Mouse (Mus musculus): ENCODE measurements at regions not wholly inside any gene's neighbourhood (a gene's known extent, or its start where the extent isn't known, plus 50 kb on each side); places are given as distances from the start of the nearest gene placed in this dataset.

DNA sequence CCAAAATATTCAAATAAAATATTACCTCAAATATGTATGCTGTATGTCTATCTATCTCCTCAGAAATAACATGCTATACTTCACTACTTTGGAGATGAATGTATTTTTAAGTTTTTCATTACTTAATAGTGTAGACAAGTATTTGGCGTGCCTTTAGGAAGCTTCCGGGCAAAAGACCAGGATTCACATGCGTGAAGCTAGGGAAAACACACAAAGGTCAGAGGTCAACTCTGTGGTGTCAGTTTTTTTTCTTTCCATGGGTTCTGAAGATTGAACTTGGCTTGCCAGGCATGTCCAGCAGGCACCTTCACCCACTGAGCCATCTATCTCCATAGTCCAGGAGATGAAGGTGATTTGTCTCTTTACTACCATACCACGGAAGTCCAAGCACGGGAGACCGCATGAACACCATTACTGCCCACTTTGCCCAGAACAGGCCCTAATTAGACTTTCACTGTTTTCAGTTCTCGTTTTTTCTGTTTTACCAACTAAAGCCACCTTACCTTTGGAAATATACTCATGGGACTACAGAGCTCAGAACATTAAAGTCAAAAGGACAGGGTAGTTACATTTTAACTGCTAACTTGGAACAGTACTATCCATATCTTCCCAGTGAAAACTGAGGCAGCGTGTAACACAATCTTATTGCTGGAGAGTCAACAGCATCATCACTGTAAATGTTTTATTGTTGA is 76.9 kb upstream of the Ak4 start:
- no peak overlapping the region for H3K4me3 ChIP-seq (replicated peaks)
- TF ChIP-seq GATA1 (IDR thresholded peaks at IDR 0.05; ENCODE audit: borderline replicate concordance, low read length) (no peak), FLI1 (IDR thresholded peaks at IDR 0.05; ENCODE audit: low read length) (no peak)
- H3K27me3 ChIP-seq (replicated peaks), result peaks cover 1% of the 10 kb centered on the region
- no peaks in the 10 kb centered on the region for H3K9me3 ChIP-seq
- H3K4me1 ChIP-seq, result no peaks in the 10 kb centered on the region
- peaks cover 29% of the 10 kb centered on the region for H3K36me3 ChIP-seq (replicated peaks; ENCODE audit: low read length)

DNA sequence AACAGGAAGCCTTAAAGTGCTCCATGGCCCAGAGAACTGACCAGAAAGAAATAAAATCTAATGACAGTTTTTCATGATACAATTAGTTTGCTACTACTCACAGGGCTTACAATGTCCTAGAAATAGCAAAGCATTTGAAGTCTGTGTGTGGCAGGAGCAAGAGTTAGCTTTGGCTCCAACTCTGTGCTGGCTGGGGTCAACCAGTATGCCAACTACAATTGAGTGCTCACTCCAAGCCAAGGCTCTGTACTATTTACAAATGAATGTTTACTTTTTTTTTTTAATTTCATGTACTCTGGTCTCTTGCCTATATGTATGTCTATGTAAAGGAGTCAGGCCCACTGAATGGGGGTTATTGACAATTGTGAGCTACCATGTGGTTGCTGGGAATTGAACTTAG is 75.7 kb upstream of the Jak1 start:
- no peak overlapping the region for H3K4me3 ChIP-seq (replicated peaks)
- no peaks in the 10 kb centered on the region for H3K4me1 ChIP-seq
- peaks cover 7% of the 10 kb centered on the region for H3K27me3 ChIP-seq (replicated peaks)
- TF ChIP-seq GATA1 (IDR thresholded peaks at IDR 0.05; ENCODE audit: borderline replicate concordance, low read length), result no peak
- TF ChIP-seq FLI1 (IDR thresholded peaks at IDR 0.05; ENCODE audit: low read length), result no peak
- H3K9me3 ChIP-seq, result no peaks in the 10 kb centered on the region
- H3K36me3 ChIP-seq (replicated peaks; ENCODE audit: low read length), result peaks cover 16% of the 10 kb centered on the region

DNA sequence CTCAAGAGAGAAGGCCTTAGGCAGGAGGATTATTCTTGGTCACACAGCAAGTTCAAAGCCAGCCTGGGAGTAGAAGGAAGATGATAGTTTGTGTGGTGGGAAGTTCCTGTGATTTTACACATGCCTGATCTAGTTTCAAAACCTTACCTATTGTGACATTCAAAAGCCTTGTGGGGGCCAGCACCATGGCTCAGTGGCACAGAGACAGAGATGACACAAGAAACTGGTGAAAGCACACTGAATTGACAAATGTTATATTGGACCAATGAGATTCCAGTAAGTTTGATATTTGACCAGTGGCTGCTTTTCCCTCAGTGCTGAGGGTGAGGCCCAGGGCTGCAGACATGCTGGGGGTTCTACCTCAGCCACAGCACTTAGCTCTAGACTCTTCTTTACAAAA is 73.1 kb upstream of the Jak1 start:
- H3K36me3 ChIP-seq (replicated peaks; ENCODE audit: low read length), result no peaks in the 10 kb centered on the region
- no peaks in the 10 kb centered on the region for H3K4me1 ChIP-seq
- no peaks in the 10 kb centered on the region for H3K9me3 ChIP-seq
- no peak overlapping the region for H3K4me3 ChIP-seq (replicated peaks)
- TF ChIP-seq GATA1 (IDR thresholded peaks at IDR 0.05; ENCODE audit: borderline replicate concordance, low read length), result no peak
- TF ChIP-seq FLI1 (IDR thresholded peaks at IDR 0.05; ENCODE audit: low read length), result no peak
- H3K27me3 ChIP-seq (replicated peaks), result peaks cover 7% of the 10 kb centered on the region

DNA sequence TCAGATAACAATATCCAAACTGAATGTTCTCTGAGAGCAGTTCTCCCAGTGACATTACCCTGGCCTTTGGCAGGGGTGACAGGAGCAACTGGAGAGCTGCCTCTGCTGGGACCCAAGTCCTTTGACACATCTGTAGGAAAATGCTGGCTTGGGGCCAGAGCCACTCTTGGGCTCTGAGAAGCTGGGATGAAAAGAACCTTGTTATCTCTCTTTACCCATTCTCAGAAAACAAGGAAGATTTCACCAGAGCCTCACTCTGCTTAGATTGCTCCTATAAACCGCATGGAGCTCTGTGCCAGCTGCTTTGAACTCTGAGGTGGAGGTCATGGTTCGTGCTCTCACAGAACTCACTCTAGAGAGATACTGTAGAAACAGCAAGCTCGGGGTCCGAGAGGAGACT is 71.7 kb upstream of the Jak1 start:
- no peak for TF ChIP-seq GATA1 (IDR thresholded peaks at IDR 0.05; ENCODE audit: borderline replicate concordance, low read length)
- no peak for TF ChIP-seq FLI1 (IDR thresholded peaks at IDR 0.05; ENCODE audit: low read length)

DNA sequence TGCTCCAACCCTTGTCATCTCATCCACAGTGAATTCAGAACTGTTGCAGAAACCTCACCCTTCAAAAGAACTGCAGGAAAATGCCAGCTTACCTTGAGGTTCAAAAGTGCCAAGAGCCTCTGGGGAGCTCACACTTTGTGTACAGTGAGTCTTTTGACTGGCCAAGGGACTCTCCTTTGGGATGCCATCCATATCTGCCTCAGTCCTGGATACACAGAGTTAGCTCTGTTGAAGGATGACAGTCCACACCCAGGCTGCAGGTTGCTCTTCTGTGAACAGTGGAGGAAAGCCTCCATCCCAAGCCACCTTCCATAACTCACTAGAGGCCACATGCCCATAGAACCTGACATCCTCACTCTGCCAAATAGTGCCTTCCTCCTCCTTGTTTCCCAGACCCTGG is 71.3 kb upstream of the Jak1 start:
- no peaks in the 10 kb centered on the region for H3K36me3 ChIP-seq (replicated peaks; ENCODE audit: low read length)
- no peak for TF ChIP-seq GATA1 (IDR thresholded peaks at IDR 0.05; ENCODE audit: borderline replicate concordance, low read length)

More for the DNA sequence above, 71.7 kb upstream of the Jak1 start:
- Histone ChIP-seq H3K36me3 (replicated peaks; ENCODE audit: low read length) (no peaks in the 10 kb centered on the region), H3K4me3 (replicated peaks) (no peak overlapping the region), H3K4me1 (no peaks in the 10 kb centered on the region), H3K27me3 (replicated peaks) (peaks cover 7% of the 10 kb centered on the region), H3K9me3 (no peaks in the 10 kb centered on the region)

DNA sequence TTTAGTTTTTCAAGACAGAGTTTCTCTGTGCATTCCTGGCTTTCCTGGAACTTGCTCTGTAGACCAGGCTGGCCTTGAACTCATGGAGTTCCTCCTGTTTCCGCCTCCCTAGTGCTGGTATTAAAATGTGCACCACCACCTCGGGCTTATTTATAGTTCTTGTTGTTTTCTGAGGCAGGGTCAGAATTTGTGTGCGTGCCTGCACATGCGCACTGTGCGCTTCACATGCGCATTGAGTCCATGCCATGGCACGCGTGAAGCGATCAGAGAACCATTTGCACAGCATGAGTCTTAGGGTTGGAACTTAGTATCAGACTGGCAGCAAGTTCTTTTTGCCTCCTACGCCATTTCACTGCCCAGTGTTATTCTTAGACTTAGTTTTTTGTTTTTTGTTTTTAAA is 68.8 kb upstream of the Jak1 start:
- H3K4me3 ChIP-seq (replicated peaks), result no peak overlapping the region
- no peaks in the 10 kb centered on the region for H3K9me3 ChIP-seq
- TF ChIP-seq FLI1 (IDR thresholded peaks at IDR 0.05; ENCODE audit: low read length), result no peak
- TF ChIP-seq GATA1 (IDR thresholded peaks at IDR 0.05; ENCODE audit: borderline replicate concordance, low read length), result no peak
- H3K4me1 ChIP-seq, result peaks cover 5% of the 10 kb centered on the region
- H3K27me3 ChIP-seq (replicated peaks), result peaks cover 7% of the 10 kb centered on the region
- H3K36me3 ChIP-seq (replicated peaks; ENCODE audit: low read length), result no peaks in the 10 kb centered on the region

More for the DNA sequence above, 71.3 kb upstream of the Jak1 start:
- Histone ChIP-seq H3K4me1 (no peaks in the 10 kb centered on the region), H3K9me3 (no peaks in the 10 kb centered on the region), H3K27me3 (replicated peaks) (peaks cover 7% of the 10 kb centered on the region), H3K4me3 (replicated peaks) (no peak overlapping the region)

DNA sequence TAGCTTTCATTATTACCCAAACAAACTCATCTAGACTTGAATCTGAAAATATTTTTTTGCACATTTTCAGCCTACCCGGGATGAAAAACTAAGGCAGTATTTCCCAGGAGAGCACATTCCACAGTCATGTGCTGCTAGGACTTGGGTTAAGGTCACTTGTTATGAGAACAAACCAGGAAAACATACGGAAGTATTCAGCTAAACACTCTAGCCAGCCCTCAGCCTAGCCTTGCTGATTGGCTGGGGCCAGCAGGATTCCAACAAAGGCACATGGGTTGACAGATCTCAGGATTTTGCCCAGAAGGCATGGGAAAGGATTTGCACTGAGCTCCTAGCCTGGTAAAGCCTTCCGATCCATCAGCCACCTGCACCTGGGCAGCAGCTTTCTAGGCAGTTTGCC is 68.0 kb upstream of the Jak1 start:
- H3K4me1 ChIP-seq, result peaks cover 6% of the 10 kb centered on the region
- no peak overlapping the region for H3K4me3 ChIP-seq (replicated peaks)
- H3K36me3 ChIP-seq (replicated peaks; ENCODE audit: low read length), result no peaks in the 10 kb centered on the region
- H3K9me3 ChIP-seq, result no peaks in the 10 kb centered on the region
- TF ChIP-seq GATA1 (IDR thresholded peaks at IDR 0.05; ENCODE audit: borderline replicate concordance, low read length), result no peak
- no peak for TF ChIP-seq FLI1 (IDR thresholded peaks at IDR 0.05; ENCODE audit: low read length)
- peaks cover 7% of the 10 kb centered on the region for H3K27me3 ChIP-seq (replicated peaks)

DNA sequence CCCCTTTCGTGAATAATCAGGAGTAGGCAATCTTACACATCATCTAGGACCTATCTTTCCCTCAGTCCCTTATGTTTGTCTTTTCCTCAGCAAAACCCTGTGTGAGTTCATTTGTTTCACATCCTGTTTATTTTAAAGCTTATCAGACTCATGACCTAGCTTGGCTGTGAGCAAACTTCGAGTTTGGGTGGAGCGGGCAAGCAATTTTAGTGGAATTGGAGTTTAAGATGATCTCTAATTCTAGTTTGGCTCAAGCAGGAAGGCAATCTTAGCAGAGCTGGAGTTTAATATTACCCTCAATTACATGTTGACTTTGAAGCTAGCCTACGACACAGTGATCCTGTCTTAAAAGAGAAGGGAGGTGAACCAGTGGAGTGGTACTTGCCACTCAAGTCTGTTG is 66.1 kb upstream of the Jak1 start:
- no peak for TF ChIP-seq FLI1 (IDR thresholded peaks at IDR 0.05; ENCODE audit: low read length)
- no peak for TF ChIP-seq GATA1 (IDR thresholded peaks at IDR 0.05; ENCODE audit: borderline replicate concordance, low read length)
- Histone ChIP-seq H3K4me3 (replicated peaks) (no peak overlapping the region), H3K9me3 (no peaks in the 10 kb centered on the region), H3K36me3 (replicated peaks; ENCODE audit: low read length) (no peaks in the 10 kb centered on the region), H3K4me1 (peaks cover 6% of the 10 kb centered on the region), H3K27me3 (replicated peaks) (no peaks in the 10 kb centered on the region)

DNA sequence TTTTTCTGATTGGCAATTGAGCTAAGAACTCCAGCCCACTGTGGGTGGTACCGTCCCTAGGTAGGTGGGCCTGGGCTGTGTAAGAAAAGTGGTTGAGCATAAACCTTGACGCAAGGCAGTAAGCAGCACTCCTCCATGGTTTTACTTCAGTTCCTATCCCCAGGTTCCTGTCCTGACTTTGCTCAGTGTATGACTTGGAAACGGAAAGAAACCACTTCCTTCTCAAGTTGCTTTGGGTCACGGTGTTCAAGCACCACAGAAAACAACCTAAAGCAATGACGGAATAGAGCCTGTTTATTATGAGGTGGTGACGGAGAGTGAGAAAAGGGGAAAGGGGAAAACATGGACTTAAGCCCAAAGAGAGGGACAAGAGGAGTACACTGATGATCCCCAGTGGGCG is 64.0 kb upstream of the Jak1 start:
- Histone ChIP-seq H3K4me3 (replicated peaks) (no peak overlapping the region), H3K36me3 (replicated peaks; ENCODE audit: low read length) (no peaks in the 10 kb centered on the region), H3K9me3 (no peaks in the 10 kb centered on the region), H3K27me3 (replicated peaks) (no peaks in the 10 kb centered on the region), H3K4me1 (peaks cover 10% of the 10 kb centered on the region)
- TF ChIP-seq GATA1 (IDR thresholded peaks at IDR 0.05; ENCODE audit: borderline replicate concordance, low read length), result no peak
- TF ChIP-seq FLI1 (IDR thresholded peaks at IDR 0.05; ENCODE audit: low read length), result no peak

DNA sequence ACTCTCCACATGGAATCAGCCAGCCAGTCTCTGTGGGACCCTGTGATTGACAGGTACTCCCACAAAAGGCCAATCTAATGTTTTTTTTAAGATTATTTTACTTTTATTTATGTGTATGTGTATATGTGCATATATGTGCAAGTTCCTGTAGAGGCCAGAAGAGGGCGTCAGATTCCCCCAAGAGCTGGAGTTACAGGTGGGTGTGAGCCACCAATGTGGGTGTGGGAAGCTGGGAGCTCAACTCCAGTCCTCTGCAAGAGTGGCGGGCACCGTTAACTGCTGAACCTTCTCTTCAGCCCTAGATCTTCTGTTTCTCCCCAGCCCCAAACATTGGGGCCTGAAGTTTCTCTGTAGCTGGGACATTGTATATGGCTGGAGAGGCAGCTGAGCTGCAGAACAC is 61.0 kb upstream of the Jak1 start:
- TF ChIP-seq FLI1 (IDR thresholded peaks at IDR 0.05; ENCODE audit: low read length), result no peak
- TF ChIP-seq GATA1 (IDR thresholded peaks at IDR 0.05; ENCODE audit: borderline replicate concordance, low read length), result no peak
- no peaks in the 10 kb centered on the region for H3K9me3 ChIP-seq
- peaks cover 20% of the 10 kb centered on the region for H3K4me1 ChIP-seq
- peaks cover 2% of the 10 kb centered on the region for H3K27me3 ChIP-seq (replicated peaks)
- no peaks in the 10 kb centered on the region for H3K36me3 ChIP-seq (replicated peaks; ENCODE audit: low read length)
- no peak overlapping the region for H3K4me3 ChIP-seq (replicated peaks)

DNA sequence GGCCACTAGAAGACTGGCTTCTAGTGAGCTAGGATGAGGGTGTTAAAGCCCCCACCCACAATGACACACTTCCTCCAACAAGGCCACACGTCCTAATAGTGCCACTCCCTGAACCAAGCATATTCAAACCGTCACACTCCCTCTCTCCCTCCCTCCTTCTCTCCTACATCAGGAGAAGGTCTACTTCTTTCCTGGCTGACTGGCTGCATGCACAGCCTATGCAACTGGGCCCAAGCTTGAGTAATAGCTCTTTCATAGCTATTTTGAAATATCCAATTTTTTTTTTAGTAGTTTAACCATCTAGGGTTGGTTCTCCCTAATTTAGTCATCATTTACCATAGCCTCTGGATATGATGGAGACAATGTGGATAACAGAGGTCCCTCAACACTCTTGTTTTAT is 56.6 kb upstream of the Jak1 start:
- TF ChIP-seq GATA1 (IDR thresholded peaks at IDR 0.05; ENCODE audit: borderline replicate concordance, low read length) (no peak), FLI1 (IDR thresholded peaks at IDR 0.05; ENCODE audit: low read length) (no peak)
- H3K36me3 ChIP-seq (replicated peaks; ENCODE audit: low read length), result no peaks in the 10 kb centered on the region
- peaks cover 2% of the 10 kb centered on the region for H3K27me3 ChIP-seq (replicated peaks)
- H3K9me3 ChIP-seq, result no peaks in the 10 kb centered on the region
- H3K4me3 ChIP-seq (replicated peaks), result no peak overlapping the region
- H3K4me1 ChIP-seq, result peaks cover 18% of the 10 kb centered on the region

Data from megakaryocyte, embryonic 14.5 days (primary cell).